Mouse (Mus musculus) liver, adult 2 months (tissue): Measurements from ENCODE around the gene Pigo. TPM values are rescaled to one million over a fixed set of nuclear protein-coding genes. Genes with fewer than 3 reads are reported as not detected.
A peak's percentile ranks its signal among the peaks of the same experiment; 100 is the strongest.

Experiments
- DNase-seq: peaks from one replicate; pipeline ENCODE4 v3.0.0-alpha.2; 2011; ENCODE audit warnings: low read depth, low spot score; ENCODE audit errors: extremely low read depth
- H3K27ac ChIP-seq: fragments of 200-500 bp; replicated peaks from 2 replicates; pipeline ENCODE4 v1.5.1; 2012; ENCODE audit warnings: low read depth, mild to moderate bottlenecking, control low read depth, inconsistent platforms, low read length; ENCODE audit not compliant: insufficient read depth
- H3K27me3 ChIP-seq: fragments of 200-500 bp; 2 replicates; pipeline ENCODE4 v1.6.1; 2012; ENCODE audit warnings: mild to moderate bottlenecking, moderate library complexity, low read length, inconsistent platforms; ENCODE audit not compliant: control insufficient read depth, insufficient read depth
- H3K36me3 ChIP-seq: fragments of 200-500 bp; 2 replicates; pipeline ENCODE4 v1.6.1; 2012; ENCODE audit warnings: low read length, inconsistent platforms; ENCODE audit not compliant: control insufficient read depth, insufficient read depth
- H3K4me1 ChIP-seq: fragments of 200-500 bp; 2 replicates; pipeline ENCODE4 v1.6.1; 2011; ENCODE audit warnings: low read length; ENCODE audit not compliant: control insufficient read depth, insufficient read depth
- H3K4me3 ChIP-seq: fragments of 200-500 bp; 2 replicates; pipeline ENCODE4 v1.5.1; 2011; ENCODE audit warnings: low read depth, mild to moderate bottlenecking, control low read depth, low read length, moderate library complexity; ENCODE audit not compliant: insufficient read depth
- H3K79me2 ChIP-seq: fragments of 200-500 bp; 2 replicates; pipeline ENCODE4 v1.6.1; 2012; ENCODE audit warnings: inconsistent platforms, mild to moderate bottlenecking, low read length, moderate library complexity; ENCODE audit not compliant: control insufficient read depth, insufficient read depth
- H3K9ac ChIP-seq: fragments of 200-500 bp; 2 replicates; pipeline ENCODE4 v1.6.1; 2012; ENCODE audit warnings: low read depth, mild to moderate bottlenecking, control low read depth, inconsistent platforms, low read length
- CTCF ChIP-seq: fragments of 200-500 bp; IDR thresholded peaks from 2 replicates; pipeline ENCODE4 v1.5.1; 2011; ENCODE audit warnings: low read depth, low read length, control low read depth
- POLR2A ChIP-seq: fragments of 200-500 bp; IDR thresholded peaks from 2 replicates; pipeline ENCODE4 v1.6.1; 2011; ENCODE audit warnings: low read length, control low read depth; ENCODE audit not compliant: insufficient read depth; ENCODE audit errors: extremely low read depth
- WGBS: fragments of 180-500 bp; shearing (Covaris S2); methylation state at CpG from one replicate; pipeline ENCODE4 v1.1.7; 2018; 5-methylcytosine and 5-hydroxymethylcytosine counted together
- polyA plus RNA-seq: library from polyadenylated mRNA; depleted of rRNA; stranded (reverse); fragments of >200 nt; gene quantifications from 2 replicates; pipeline ENCODE4 v1.2.3, GENCODE M21; 2012
- total RNA-seq: library from RNA; depleted of rRNA; stranded (reverse); fragments of >200 nt; gene quantifications from 2 replicates; pipeline ENCODE4 v1.2.3, GENCODE M21; 2014

The Pigo gene
- total and polyA plus RNA-seq, 2 experiments, result 6.9 to 14.0 TPM

DNA sequence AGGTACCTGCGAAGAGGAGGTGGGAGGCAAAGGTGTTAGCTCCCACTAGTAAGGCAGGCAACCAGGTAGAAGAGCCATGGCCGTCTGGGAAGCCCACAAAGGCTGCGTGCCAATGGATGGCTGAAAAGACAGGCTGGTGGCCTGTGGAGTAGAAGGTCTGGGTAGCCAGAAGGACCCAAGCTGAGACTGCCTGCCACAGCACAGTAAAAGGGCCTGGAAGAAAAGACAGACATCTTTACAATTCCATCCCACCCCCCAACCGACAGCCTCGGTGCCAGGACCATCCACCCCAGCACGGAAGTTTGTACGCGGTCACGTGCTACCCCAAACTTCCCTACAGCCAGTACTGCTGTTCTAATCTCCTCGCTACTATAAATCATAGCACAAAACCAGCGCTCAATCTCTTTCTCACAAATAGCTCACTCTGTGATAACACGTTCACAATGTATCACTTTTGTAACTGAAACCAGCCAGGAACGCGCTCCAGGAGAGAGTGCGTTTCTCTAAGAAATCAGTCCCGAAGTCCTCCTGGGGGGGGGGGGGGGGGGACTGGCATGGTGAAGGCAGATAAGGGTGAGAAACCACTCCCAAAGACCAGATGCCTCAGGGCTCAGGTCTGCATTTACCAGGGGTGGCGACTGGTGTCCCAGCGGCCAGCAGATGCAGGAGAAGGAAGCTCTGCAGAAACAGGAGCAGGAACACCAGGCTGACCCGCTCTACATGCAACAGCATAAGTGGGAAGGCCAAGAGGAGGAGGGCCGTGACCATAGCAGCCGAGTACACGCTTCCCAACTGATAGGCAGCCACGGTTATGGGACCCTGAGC is 5.8 kb downstream of the Pigo start:
- H3K27ac ChIP-seq, result no peak overlapping the region
- H3K9ac ChIP-seq, result no peak overlapping the region
- no peak for TF ChIP-seq POLR2A
- TF ChIP-seq CTCF, result no peak
- 96% methylated on average over 23 of the region's 23 CpGs for WGBS
- H3K79me2 ChIP-seq, result no peaks in the 10 kb centered on the region
- DNase-seq, result no peak
- no peak overlapping the region for H3K4me3 ChIP-seq
- no peaks in the 10 kb centered on the region for H3K27me3 ChIP-seq
- H3K36me3 ChIP-seq, result peaks cover 7% of the 10 kb centered on the region; the same call in 1 of the 2 replicates
- peaks cover 6% of the 10 kb centered on the region for H3K4me1 ChIP-seq

DNA sequence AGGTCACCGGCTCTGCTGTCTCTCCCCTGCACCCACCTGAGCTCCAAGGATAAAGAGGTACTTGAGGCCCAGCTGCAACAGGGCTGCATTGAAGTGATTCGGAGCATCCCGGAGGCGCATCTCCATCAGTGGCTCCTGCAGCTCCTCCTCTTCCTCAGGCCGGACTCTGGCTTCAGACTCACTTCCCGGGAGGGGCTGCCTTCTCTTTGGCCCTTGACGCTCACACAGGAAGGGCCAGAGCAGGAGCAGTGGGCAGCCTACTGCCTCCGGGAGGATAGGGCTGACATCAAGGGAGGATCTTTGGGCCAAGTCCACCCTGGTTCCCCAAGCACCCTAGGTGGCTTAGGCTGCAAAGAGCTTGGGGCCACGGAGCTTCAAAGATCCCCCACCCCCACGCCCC is 6.4 kb downstream of the Pigo start:
- H3K79me2 ChIP-seq, result no peaks in the 10 kb centered on the region
- no peaks in the 10 kb centered on the region for H3K27me3 ChIP-seq
- no peak for DNase-seq
- WGBS, result 90% methylated on average over 10 of the region's 10 CpGs
- H3K36me3 ChIP-seq, result peaks cover 7% of the 10 kb centered on the region; the same call in 1 of the 2 replicates
- H3K4me3 ChIP-seq, result no peak overlapping the region
- H3K9ac ChIP-seq, result no peak overlapping the region
- no peak overlapping the region for H3K27ac ChIP-seq
- no peaks in the 10 kb centered on the region for H3K4me1 ChIP-seq
- TF ChIP-seq POLR2A (no peak), CTCF (no peak)

DNA sequence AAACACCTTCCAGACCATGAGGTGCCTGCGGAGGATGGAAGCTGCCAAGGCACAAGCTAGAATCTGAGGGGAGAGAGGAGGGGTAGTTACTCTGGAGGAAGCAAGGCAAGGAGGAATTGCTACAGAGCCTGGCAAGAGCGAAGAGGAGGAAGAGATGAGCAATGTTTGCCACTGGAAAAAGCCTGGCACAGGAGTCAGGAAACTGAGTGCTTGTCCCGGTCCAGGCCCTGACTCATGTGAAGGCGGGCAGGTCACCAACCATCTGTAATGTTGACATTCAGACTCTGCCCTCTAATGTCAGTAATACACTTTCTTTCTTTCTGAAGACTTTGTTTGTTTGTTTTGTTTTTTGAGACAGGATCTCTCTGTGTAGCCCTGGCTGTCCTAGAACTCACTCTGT is 7.5 kb downstream of the Pigo start:
- Histone ChIP-seq H3K27me3 (no peaks in the 10 kb centered on the region), H3K9ac (no peak overlapping the region), H3K27ac (no peak overlapping the region), H3K4me3 (no peak overlapping the region), H3K36me3 (peaks cover 7% of the 10 kb centered on the region; the same call in 1 of the 2 replicates), H3K4me1 (no peaks in the 10 kb centered on the region), H3K79me2 (no peaks in the 10 kb centered on the region)
- TF ChIP-seq POLR2A (no peak), CTCF (no peak)
- WGBS, result 64% methylated on average over 4 of the region's 4 CpGs
- DNase-seq, result no peak

DNA sequence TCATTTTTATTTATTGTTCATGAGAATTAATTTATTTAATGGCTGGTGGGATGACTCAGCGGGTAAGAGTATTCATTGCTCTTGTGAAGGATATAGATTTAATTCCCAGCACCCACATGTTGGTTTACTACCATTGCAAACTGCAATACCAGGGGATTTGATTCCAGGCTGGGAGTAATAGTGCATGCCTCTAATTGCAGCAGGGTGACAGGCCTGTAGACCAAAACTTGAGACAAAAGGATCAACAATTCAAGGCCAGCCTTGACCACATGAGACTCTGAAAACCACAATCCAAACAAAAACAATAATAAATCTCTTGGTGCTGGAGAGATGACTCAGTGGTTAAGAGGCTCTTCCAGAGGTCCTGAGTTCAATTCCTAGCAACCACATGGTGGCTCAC is 13.5 kb downstream of the Pigo start:
- DNase-seq, result no peak
- H3K27ac ChIP-seq, result no peak overlapping the region
- no peak overlapping the region for H3K4me3 ChIP-seq
- H3K9ac ChIP-seq, result no peak overlapping the region
- WGBS, result 96% methylated on average over 1 of the region's 1 CpGs
- peaks cover 3% of the 10 kb centered on the region; the same call in 1 of the 2 replicates for H3K4me1 ChIP-seq
- H3K36me3 ChIP-seq, result no peaks in the 10 kb centered on the region
- no peaks in the 10 kb centered on the region for H3K79me2 ChIP-seq
- TF ChIP-seq CTCF (no peak), POLR2A (no peak)
- no peaks in the 10 kb centered on the region for H3K27me3 ChIP-seq

DNA sequence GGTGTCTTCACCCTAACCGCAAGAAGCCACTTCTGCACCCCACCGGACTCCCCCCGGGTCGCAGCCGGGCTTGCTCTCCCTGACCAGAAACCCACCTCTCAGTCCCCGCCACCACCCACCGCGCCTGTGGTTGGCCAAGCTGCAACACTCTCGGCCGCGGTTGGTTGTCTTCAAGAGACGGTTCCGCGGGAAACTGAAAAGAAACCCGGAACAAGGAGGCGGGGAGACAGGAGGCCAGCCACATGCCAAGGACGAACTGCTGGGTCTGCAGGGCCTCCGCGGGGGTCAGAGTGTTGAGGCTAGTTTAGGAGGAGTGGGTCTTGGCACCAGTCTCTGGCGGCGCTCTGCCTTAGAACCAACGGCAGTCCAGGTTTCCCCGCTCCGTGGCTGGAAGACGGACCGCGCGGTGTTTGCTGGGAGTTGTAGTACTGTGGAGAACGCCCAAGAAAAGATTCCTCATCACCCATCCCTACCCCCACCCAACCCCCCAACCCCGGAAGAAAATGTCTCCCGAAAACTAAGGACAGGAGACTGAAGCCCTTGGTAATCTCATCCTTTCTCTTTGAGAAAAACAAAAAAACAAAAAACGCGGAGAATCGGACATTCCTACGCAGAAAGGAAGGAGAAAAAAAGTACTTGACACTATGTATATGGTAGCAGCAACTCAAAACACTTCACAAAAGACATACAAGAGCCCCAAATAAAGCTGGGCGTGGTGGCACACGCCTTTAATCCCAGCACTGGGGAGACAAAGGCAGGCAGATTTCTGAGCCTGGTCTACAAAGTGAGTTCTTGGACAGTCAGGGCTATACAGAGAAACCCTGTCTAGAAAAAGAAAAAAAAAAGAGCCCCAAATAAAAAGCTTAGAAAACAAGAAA is 15.2 kb downstream of the Pigo start, which contains the start of gene Fancg:
TSS of gene Fancg (minus strand) at position 346 of the 878 bp plus-strand sequence.
- no peaks in the 10 kb centered on the region for H3K27me3 ChIP-seq
- H3K27ac ChIP-seq, result no peak within 1 kb of the TSS
- no peaks in the 10 kb centered on the region for H3K79me2 ChIP-seq
- H3K4me1 ChIP-seq, result peaks cover 3% of the 10 kb centered on the region; the same call in 1 of the 2 replicates
- WGBS, result 2% methylated on average over 37 of the region's 37 CpGs
- peak; percentile 59 for DNase-seq
- no peaks in the 10 kb centered on the region for H3K36me3 ChIP-seq
- H3K4me3 ChIP-seq, result peak within 1 kb of the TSS; percentile 94
- H3K9ac ChIP-seq, result peak within 1 kb of the TSS; percentile 74
- no peak for TF ChIP-seq CTCF
- no peak for TF ChIP-seq POLR2A
